Mouse (Mus musculus): ENCODE results near the gene Zcchc9.
A peak's percentile ranks its signal among the peaks of the same experiment; 100 is the strongest.
"Not testable (repeated sequence)": the region's sequence is repeated elsewhere in the genome, so short reads cannot be mapped to it uniquely, and the experiment has no call there.

The Zcchc9 gene

DNA sequence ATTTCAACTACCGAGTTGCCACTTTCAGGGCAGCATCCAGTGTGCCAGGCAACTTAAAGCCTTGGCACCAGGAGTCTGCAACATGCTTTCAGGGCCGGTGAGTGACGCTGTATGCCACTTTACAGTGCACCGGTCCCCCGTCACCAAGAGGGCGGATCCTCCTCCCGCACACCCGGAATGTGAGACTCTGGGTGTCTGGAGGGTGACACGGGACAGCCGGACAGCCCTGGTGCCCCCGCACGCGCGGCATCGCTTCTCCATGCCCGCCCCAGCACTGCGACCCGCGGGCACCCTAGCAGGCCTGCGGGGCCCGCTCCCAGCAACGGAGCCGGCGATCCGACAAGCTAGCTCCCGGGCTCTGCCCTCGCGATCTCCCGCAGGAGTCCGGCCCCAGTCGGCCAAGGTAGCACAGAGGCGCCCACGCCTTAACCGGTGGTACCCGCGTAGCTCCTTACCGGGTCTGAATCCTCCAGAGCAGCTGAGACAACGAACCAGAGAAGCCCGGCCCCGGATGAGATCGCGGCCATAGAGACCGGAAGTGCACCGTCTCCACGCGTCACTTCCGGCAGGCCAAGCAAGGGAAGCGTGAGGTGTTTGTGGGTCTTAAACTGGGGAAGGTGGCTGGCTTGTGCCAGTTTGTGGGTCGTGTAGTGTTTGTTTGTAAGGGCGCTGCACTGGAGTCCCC lies at the start of gene Zcchc9:
TSS of gene Zcchc9 (minus strand) at position 551 of the 685 bp plus-strand sequence.
- DNase-seq (ENCODE audit: low spot score), result peak; percentile 52

DNA sequence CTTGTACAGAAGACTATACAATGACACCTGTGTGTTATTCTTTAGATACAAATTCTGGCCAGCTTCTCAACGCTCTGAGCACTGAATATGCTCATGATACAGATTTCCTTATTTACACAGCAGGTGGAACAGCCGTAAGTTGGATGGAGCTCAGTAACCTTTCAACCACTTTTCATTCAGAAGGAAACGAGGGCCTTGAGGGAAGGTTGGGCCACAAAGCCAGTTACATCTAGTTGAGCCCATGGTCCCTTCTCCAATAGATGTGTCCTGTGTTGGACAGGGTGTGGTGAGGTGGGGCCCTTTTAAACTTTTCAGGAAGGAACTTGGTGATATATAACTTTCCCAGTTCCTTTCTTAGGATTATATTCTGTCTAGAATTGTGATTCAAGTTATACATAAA lies 46.9 kb upstream of the Zcchc9 start:
- DNase-seq (ENCODE audit: low spot score), result no peak

DNA sequence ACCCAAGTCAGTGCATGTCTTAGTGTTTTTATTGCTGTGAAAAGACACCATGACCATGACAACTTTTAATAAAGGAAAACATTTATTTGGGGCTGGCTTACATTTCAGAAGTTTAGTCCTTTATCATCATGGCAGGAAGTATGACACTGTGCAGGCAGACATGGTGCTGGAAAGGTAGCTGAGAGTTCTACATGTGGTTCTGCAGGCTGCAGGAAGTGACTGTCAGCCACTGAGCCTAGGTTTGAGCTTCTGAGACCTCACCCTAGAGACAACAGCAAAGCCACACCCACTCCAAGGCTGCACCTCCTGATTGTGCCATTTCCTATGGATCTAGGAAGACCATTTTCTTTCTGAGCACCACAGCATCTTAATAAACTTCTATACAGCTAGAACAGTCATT lies 20.4 kb upstream of the Zcchc9 start:
- DNase-seq (ENCODE audit: low spot score), result no peak

GRCm38 (mm10) chr13:91826066-91826465 lies 18.6 kb upstream of the Zcchc9 start:
- DNase-seq (ENCODE audit: low spot score), result no peak

DNA sequence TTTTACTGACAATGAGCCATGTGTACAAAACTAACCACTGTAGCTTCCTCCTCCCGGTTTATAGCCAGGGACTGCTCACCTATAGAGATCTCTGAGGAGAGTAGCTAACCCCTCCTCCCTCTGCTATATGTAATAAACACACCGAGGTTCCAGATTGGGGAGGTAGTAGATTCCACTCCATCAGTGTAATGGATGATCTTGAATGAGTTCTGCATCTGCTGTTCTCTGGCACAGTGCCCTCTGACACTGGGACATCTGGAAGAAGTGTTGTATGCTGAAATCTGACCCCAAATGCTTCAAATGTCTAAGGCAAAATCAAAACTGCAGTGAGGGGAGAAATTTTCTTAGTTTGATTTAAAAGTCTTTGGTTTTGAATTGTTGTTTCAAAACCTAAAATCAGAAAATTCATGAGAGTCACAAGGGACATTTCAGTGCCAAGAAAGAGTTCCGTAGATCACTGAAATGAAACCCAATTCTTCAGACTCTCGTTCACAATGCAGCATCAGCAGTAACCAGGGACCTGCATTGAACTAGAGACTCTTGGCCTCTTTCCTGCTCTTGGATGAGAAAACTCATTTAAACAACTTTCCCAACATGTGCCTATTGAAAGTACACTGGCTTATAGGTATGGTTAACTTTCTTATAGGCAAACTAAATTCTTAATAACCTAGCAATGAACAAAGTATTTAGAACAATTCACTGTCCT lies 17.5 kb upstream of the Zcchc9 start:
- DNase-seq (ENCODE audit: low spot score), result no peak

DNA sequence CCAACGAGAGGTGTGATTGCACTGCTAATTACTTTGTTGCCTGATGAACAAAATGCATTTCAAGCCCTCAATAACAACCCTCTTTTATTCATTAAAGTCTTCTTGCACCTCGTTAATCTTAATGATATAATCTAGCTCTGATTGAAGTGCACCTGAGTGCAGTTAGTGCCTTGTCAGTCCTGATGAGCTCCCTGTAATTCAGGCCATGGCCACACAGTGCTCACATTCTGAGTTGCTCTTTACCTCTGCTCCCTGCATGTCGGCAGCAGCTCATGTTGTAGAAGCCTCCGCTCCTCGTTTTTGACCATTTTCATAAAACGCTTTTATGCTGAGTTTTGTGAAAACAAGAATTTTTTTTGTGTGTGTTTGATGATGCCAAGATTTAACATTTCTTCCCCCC lies 16.2 kb upstream of the Zcchc9 start:
- no peak for DNase-seq (ENCODE audit: low spot score)

DNA sequence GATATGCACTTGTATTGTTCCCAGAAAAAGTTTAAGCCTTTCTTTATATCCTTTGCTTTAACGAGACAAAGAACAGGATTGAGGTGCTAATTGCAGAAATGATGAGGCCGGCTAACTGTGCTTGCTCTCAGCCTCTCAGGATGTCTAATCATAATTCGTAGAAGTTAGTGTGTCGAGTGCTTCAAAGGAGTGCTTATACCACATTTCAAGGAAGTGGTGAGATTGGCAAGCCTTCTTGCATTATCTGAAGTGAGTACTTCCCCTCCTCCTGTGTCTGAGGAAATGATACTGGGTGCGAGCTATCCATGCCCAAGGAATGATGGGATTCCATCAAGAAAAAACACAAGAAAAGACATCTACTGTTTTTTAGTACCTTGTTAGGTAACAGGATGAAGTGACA lies 7.2 kb upstream of the Zcchc9 start:
- no peak for DNase-seq (ENCODE audit: low spot score)

GRCm38 (mm10) chr13:91809476-91809875 lies 2.0 kb upstream of the Zcchc9 start:
- no peak for DNase-seq (ENCODE audit: low spot score)

GRCm38 (mm10) chr13:91807874-91808575 lies 520 bp upstream of the Zcchc9 start:
- no peak for DNase-seq (ENCODE audit: low spot score)

GRCm38 (mm10) chr13:91801726-91802125 lies 5.8 kb downstream of the Zcchc9 start:
- DNase-seq (ENCODE audit: low spot score), result no peak

- DNase-seq (ENCODE audit: low spot score), result no peak
Measured at GRCm38 (mm10) chr13:91797442-91797841, 10.1 kb downstream of the Zcchc9 start.

- no peak for DNase-seq (ENCODE audit: low spot score)
Measured at GRCm38 (mm10) chr13:91796916-91797315, 10.6 kb downstream of the Zcchc9 start.

GRCm38 (mm10) chr13:91796003-91796402 lies 11.5 kb downstream of the Zcchc9 start:
- DNase-seq (ENCODE audit: low spot score), result no peak

GRCm38 (mm10) chr13:91795593-91795992 lies 11.9 kb downstream of the Zcchc9 start:
- DNase-seq (ENCODE audit: low spot score), result no peak

GRCm38 (mm10) chr13:91794926-91795436 lies 12.5 kb downstream of the Zcchc9 start:
- DNase-seq (ENCODE audit: low spot score), result no peak

DNA sequence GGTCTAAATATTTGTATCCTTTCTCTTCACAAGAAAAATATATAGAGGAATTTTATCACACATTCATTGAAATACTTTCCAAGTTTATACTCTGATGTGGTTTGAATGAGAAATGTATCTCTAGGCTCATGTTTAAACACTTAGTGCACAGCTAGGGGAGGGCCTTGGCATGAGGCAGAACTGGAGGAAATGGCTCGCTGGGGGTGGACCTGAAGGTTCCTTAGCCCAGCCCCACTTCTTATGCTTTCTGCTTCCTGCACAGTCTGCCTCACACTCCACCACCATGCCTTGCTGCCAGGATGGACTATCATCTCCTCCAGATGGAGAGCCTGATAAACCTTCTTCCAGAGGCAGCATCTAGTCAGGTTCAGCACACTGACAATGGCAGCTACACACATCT lies 15.5 kb downstream of the Zcchc9 start:
- DNase-seq (ENCODE audit: low spot score), result no peak

DNA sequence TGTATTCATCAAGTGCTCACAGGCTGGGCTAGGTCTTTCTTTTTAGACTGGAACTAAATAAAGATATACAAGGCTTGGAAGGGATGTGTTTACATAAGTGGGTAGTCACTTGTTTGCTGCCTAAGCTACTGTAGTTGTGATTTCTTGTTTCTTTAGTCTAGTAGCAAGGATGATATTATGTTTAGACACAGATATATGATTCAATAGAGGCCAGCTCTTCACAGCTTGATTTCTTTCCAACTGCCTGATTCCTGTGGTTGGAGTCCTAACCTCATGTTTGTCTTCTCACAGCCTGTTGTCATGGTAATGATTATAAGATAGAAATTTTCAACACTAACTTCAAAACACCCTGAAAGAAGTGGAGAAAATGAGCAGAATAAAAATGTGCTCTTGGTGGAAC lies 27.6 kb downstream of the Zcchc9 start:
- no peak for DNase-seq (ENCODE audit: low spot score)

DNA sequence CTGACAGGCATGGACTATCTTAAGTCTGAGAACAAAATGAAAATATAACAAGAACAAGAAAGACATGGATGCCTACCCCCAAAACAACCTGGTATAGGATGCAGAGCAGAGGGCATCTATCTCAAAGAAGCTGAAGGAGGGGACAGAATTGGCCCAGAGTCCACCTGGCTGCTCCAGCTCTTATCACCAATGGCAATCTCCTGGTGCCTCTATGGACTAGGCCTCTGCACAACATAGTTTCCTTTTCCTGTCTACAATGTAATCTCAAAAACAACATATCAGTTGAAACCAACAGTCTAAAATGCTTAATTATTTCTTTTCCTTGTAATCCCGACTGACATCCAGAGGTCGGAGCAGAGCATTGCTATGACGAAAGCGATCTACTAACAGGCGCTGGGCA lies 29.4 kb downstream of the Zcchc9 start:
- DNase-seq (ENCODE audit: low spot score), result no peak

DNA sequence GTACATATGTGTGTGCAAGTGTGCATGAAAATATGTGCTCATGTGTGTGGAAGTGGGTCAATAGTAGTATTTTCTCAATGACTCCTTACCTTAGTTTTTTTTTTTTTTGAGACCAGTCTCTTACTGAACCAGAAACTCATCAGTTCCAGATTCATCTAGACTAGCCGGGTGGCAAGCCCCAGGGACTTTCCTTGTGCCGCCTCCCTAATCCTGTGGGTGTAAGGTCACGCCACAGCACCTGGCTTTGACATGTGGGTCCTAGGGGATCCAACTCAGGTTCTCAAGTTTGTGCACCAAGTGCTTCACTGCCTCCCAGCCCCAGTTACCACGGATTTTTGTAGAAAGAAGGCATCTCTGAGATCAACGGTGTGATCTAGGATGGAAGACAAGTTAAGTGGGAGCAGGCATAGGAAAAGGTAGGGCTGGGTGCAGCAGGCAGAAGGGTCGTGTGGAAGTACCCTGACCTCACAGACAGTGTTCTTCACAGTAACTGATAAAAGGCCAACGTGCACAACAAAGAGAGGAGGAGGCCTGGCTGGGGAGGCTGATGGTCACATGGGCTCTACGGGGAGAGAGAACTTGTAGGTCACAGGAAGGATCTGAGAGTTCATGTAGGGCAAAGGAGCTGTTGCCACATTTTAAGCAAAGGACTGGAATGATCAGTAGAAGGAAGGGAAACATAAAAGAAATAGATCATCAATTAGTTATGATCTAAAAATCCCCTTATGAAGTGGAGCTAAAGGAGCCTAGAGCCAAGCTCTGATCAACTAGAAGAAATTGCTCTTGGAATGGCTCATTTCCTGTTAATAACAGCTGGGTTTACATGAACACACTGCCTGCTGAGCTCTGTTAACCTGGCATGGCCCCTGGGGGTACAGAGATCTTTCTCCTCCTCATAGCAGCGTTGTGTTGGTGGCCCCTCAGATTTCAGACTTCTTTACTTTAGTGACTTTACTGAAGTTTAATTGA lies 38.5 kb downstream of the Zcchc9 start:
- DNase-seq (ENCODE audit: low spot score), result no peak

DNA sequence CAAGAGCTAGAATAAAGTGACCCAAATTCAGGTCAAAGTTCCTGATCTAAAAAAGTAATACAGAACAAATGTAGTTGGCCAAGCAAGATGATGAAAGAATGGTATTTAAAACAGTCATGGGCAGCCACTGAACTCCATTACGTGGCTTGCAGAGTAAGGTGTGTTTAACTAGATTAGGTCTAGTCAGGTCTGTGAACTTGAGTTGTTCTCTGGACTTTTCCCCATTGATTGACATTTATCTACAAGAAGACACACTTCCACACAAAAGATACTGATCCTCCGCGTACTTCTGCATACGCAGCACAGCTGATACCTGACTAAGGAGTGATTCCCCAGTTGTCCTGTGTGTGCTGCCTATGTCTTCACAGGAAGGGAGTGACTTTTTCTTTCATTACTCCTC lies 41.9 kb downstream of the Zcchc9 start:
- no peak for DNase-seq (ENCODE audit: low spot score)

DNA sequence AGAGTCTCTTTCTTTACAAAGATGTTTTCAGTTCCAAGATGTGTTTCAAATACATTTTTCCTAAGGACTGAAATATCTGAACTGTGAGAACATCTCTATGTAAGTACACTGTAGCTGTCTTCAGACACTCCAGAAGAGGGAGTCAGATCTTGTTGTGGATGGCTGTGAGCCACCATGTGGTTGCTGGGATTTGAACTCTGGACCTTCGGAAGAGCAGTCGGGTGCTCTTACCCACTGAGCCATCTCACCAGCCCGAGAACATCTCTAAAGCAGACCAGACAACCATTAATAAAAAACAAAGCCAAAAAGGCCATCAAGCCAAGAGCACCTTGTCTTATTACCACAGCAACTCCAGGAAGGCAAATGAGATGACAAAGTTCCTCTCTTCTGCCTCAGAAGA lies 43.9 kb downstream of the Zcchc9 start:
- DNase-seq (ENCODE audit: low spot score), result not testable (repeated sequence)

Data from urinary bladder, postnatal 10 days (tissue).